Mouse (Mus musculus) spleen, adult 2 months (tissue): ENCODE results near the gene Cadps.

Experiments used
- CTCF ChIP-seq: fragments of 200-500 bp; IDR thresholded peaks from 2 replicates; pipeline ENCODE4 v1.5.1; 2011; ENCODE audit warnings: mild to moderate bottlenecking, inconsistent platforms; ENCODE audit not compliant: insufficient read depth, insufficient read length, insufficient replicate concordance; ENCODE audit errors: extremely low read depth
- POLR2A ChIP-seq: fragments of 200-500 bp; IDR thresholded peaks from 2 replicates; pipeline ENCODE4 v1.6.1; 2011; ENCODE audit warnings: low read depth, low read length, inconsistent platforms

GRCm38 (mm10) chr14:12574336-12574735 is 248.5 kb downstream of the Cadps start:
- TF ChIP-seq POLR2A (no peak), CTCF (no peak)
